Mouse (Mus musculus): ENCODE results near the gene Epb41l3.
"Not testable (repeated sequence)": the region's sequence is repeated elsewhere in the genome, so short reads cannot be mapped to it uniquely, and the experiment has no call there.

Gene Epb41l3

GRCm38 (mm10) chr17:69105799-69106401 lies 30.4 kb downstream of the Epb41l3 start:
- in situ Hi-C loops (cut with MboI, MseI), result no loop called here

GRCm38 (mm10) chr17:69109216-69109615 lies 33.7 kb downstream of the Epb41l3 start:
- in situ Hi-C loops (cut with MboI, MseI), result no loop called here

- in situ Hi-C loops (cut with MboI, MseI), result no loop called here
Measured at GRCm38 (mm10) chr17:69112232-69112631, 36.7 kb downstream of the Epb41l3 start.

- in situ Hi-C loops (cut with MboI, MseI), result no loop called here
Measured at GRCm38 (mm10) chr17:69119183-69119582, 43.7 kb downstream of the Epb41l3 start.

- in situ Hi-C loops (cut with MboI, MseI), result no loop called here
Measured at GRCm38 (mm10) chr17:69120533-69121358, 45.3 kb downstream of the Epb41l3 start.

- in situ Hi-C loops (cut with MboI, MseI), result not testable (repeated sequence)
Measured at GRCm38 (mm10) chr17:69122403-69122802, 46.9 kb downstream of the Epb41l3 start.

GRCm38 (mm10) chr17:69127436-69127835 lies 52.0 kb downstream of the Epb41l3 start:
- in situ Hi-C loops (cut with MboI, MseI), result no loop called here

- in situ Hi-C loops (cut with MboI, MseI), result no loop called here
Measured at GRCm38 (mm10) chr17:69127981-69128380, 52.5 kb downstream of the Epb41l3 start.

GRCm38 (mm10) chr17:69129434-69129833 lies 54.0 kb downstream of the Epb41l3 start:
- in situ Hi-C loops (cut with MboI, MseI), result no loop called here

- in situ Hi-C loops (cut with MboI, MseI), result no loop called here
Measured at GRCm38 (mm10) chr17:69143017-69143416, 67.5 kb downstream of the Epb41l3 start.

- in situ Hi-C loops (cut with MboI, MseI), result no loop called here
Measured at GRCm38 (mm10) chr17:69150826-69151225, 75.3 kb downstream of the Epb41l3 start.

- in situ Hi-C loops (cut with MboI, MseI), result no loop called here
Measured at GRCm38 (mm10) chr17:69151281-69151680, 75.8 kb downstream of the Epb41l3 start.

- in situ Hi-C loops (cut with MboI, MseI), result no loop called here
Measured at GRCm38 (mm10) chr17:69155034-69155433, 79.6 kb downstream of the Epb41l3 start.

- in situ Hi-C loops (cut with MboI, MseI), result no loop called here
Measured at GRCm38 (mm10) chr17:69156522-69157100, 81.1 kb downstream of the Epb41l3 start.

GRCm38 (mm10) chr17:69157101-69157808 lies 81.8 kb downstream of the Epb41l3 start:
- in situ Hi-C loops (cut with MboI, MseI), result no loop called here

GRCm38 (mm10) chr17:69157809-69158185 lies 82.3 kb downstream of the Epb41l3 start:
- in situ Hi-C loops (cut with MboI, MseI), result no loop called here

GRCm38 (mm10) chr17:69158690-69159089 lies 83.2 kb downstream of the Epb41l3 start:
- in situ Hi-C loops (cut with MboI, MseI), result no loop called here

GRCm38 (mm10) chr17:69162731-69163130 lies 87.2 kb downstream of the Epb41l3 start:
- in situ Hi-C loops (cut with MboI, MseI), result no loop called here

GRCm38 (mm10) chr17:69176949-69177501 lies 101.5 kb downstream of the Epb41l3 start:
- in situ Hi-C loops (cut with MboI, MseI), result no loop called here

- in situ Hi-C loops (cut with MboI, MseI), result no loop called here
Measured at GRCm38 (mm10) chr17:69177954-69178353, 102.5 kb downstream of the Epb41l3 start.

GRCm38 (mm10) chr17:69180905-69181559 lies 105.5 kb downstream of the Epb41l3 start:
- in situ Hi-C loops (cut with MboI, MseI), result no loop called here

All from T-helper 2 cell (primary cell).